Mouse (Mus musculus) urinary bladder, postnatal 4 days (tissue): ENCODE data around the gene Schip1.

ENCODE experiments used
- DNase-seq, 2 experiments: peaks; one replicate each; pipeline ENCODE4 v3.0.0; 2021 to 2022; ENCODE audit warnings: low spot score in 2 of 2

Gene Schip1

DNA sequence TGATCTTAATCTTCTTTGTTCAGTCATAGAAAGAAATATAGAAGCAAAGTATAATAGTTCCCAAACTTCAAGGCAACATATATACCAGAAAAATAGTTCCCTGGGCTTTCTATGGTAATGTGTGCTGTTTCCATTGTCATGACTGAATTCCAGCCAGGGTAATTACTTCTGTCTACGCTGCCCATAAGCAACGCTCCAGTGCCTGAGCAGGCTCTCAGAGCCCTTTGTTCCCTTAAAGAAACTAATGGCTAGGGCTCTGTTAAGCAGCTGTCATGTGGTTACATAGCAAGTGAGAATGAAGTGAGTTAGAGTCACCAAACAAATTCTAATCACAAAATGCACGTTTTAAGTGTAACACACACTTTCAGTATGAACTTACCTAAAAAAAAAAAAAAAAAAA lies 206.9 kb downstream of the Schip1 start:
- no peak for DNase-seq

DNA sequence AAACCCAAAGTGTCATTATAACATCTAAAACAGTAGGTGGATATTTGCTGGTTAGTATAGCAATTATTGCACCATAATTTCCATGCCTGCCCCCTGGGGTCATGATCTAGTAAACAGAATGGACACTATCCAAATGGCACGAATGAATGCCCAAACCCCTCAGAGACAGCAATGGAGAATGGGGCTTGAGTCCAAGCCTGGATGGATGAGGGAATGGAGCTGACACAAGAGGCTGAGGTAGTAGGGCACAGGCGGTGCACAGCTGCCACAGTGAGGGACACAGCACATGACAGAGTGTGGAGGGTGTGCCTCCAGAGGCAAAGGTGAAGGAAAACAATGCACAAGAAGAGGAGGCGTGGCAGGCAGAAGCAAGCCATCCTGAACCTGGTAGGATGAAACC lies 207.3 kb downstream of the Schip1 start:
- DNase-seq: no peak

DNA sequence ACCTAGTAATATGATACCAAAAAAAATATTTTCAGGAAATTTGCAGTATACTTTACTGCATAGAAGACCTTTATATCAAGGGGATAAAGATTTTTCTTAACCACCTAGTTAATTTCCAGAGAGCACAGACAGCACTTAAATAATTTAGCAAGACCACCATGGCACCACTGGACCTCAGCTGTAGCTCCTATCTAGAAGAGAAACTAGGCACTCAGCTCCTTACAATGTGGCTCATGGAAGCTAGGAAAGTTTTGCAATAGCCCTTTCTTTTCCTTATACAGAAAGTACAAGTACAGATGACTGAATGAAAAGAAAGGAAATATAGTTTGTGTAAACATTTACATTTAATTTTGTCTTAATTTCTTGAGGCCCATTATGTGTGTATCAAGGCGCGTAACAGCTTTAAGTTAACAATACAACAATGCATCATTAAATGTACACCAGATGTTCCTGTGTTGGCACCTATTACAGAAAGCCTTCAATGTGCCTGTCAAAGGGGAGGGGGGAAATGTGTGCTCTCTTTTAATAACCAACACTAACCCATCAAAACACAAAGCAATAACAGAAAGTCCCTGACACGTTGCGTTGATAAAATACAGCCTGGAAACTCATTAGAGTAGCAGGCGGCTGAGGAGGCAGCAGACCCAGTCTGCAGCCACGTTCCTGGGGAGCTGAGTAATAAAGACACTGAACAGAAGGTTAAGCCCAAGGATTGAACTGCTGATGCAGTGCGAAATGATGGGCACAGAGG lies 218.4 kb downstream of the Schip1 start:
- no peak for DNase-seq

DNA sequence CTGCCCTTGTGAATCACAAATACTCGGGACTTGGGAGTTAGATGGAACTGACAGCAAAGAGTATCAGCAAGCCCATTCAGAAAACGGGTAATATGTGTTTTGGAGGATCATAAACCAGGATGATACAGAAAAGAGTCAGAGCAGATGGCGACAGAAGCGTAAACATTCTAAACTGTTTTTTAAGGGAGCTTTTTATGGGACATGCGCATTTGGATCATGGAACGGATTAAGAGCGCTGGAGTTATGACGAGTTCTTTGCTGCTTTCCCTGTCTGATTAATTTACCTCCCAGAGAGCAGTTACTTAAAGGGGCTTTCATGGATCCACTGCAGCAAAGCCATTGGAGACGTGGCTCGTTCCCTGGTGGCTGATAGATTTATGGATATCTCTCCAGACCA lies 219.0 kb downstream of the Schip1 start:
- DNase-seq: no peak

DNA sequence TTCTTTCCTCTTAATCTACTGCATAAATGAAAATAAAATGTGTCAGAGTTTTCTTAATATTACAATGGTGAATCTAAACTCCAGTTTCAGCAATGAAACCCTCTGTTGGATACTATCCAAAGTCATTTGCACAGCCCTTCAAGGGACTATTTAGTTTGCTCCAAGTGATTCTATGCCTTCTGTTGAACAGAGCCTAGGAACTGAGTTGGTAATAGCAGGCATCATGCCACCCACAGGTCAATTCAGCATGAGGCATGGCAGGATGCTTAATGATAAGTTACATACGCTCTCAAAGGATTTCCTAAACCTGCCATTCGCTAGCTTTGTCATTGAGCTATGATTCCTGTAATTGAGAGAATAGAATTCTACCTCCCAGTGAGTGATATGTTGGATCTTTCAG lies 219.9 kb downstream of the Schip1 start:
- no peak for DNase-seq

DNA sequence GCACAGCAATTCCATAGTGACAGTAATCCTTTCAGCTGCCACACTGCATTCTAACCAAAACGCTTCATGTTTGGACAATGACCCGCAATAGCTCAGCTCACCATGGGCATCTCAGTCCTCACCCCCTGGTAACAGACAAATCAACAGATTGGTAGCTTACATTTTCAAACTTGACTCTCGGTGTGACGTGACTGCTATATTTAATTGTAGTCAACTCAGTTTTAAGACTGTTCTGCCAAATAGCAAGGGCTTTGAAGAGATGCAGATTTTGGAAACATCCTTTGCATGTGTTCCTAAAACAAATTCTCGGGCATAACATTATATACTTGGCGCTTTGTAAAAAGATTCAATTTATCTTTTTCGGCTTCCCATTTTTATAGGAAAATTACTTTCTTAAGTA lies 232.2 kb downstream of the Schip1 start:
- no peak for DNase-seq

DNA sequence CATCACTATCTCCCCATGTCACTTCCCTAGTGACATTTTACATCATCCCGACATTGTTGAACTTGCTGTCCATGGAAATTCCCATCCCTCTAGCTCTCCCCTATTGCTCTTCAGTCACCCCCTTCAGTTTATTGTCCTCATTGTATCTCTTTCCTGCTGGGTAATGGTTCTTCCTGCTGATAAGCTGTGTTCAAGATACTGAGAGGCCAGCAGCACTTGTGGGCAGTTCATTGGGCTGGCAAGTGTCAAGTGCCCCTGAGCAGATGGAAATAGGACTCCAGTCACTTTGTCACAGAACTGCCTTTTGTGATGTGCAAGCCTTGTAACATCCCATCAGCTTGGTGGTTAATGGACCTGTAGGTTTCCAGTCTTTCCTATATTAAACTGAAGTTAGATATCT lies 241.0 kb downstream of the Schip1 start:
- no peak for DNase-seq

DNA sequence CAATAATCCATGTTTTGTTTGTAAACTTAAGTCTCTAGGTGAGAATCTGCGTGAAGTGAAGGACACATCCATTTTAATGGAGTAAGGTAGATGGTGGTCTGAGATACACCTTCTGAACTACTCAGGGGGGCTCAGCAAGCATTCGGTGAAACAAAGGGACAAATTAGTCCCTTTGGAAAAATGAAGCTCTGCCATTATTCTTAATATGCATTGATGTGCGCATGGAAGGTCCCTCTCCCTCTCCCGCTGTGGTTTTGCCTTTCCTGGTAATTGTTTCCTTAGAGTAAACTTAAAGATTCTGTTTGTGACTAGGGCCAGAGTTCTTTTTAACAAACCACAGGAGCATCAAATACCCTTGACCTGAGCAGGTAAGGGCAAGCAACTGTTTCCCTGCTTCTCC lies 242.1 kb downstream of the Schip1 start:
- no peak for DNase-seq

DNA sequence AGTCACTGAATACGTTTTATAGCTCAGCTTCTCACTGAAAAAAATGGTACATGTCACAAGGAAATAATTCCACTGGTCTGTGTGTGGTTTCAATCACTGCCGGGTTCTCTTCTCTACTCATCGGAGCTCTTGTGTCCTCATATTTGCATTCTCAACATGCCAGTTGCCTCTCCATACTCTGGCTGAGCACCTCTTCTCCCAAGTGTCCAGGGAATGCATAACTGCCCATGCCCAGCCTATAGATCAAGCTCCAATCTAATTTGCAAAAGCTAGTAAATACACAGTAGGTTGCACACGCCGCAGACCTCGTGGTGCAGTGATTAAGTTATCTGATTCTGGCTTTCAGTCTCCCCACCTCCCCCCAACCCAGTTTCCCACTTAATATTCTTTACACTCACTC lies 261.0 kb downstream of the Schip1 start:
- no peak for DNase-seq

DNA sequence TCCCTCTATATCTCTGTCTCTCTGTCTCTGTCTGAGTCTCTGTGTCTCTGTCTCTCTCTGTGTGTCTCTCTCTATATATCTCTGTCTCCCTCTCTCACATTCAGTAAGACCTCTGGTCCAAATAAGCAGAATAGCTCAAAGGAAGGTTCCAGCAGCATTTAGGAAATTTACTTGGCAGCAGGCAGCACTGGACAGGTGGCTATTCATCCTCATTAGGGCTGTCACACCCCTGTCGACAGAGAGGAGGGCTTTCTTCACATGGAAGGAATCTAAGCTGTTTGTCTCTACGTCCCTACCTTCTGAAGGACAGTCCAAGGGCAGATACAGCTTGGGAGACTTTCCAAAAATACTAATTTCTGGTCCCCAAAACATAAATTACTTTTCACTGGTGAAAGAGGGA lies 267.9 kb downstream of the Schip1 start:
- DNase-seq: no peak

DNA sequence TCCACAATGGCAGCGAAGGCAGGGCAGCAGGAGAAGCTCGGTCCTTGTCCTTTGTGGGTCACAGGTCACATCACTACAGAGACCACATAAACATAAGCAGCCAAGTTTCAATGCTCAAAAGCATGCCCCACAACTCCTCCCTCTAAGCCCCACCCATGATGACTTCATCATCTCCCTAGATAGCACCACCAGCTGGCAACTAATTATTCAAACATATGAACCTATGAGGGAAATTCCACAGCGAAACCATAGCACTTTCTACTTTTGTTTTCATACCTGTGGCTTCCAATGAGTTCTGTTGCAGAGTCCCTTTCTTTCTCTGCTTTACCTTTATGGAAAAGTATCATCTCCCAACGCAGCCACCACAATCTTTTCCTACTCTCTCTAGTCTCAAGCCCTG lies 270.9 kb downstream of the Schip1 start:
- no peak for DNase-seq

DNA sequence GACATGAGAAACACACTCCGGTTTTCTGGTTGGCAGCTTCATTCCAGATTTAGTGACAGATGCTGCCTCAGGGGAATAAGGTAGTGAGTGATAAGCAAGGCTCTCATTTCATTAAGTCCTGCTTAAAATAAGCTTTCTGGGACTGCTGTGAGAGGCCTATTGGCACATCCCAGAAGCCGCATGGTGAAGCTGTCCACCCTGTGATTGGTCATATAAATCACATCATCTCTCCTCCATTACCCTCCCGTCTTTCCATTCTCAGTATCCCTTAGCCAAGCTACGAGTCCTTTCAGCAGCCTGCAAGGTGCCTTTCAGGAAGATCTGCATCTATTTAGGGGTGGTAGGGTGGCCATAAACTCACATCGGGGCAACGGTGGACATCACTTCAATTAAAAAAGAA lies 286.0 kb downstream of the Schip1 start:
- DNase-seq: no peak

DNA sequence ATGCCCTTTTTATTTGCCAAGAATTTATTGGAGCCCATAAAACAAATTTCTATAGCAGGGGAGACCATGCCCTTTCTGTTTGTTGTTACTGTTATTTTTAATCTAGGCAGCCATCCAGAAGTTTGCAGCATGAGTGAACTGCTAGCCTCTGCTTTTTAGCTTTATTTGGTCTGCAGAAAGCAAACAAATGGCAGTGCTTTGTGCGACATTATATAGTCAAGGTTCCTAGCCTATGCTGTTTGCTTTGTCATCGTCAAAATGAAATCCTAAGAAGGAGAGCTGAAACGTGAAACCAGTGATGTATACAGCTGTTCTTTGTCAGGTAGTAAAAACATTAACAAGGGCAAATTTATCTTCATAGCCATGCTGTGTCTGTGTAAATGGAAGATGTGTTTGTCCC lies 286.9 kb downstream of the Schip1 start:
- DNase-seq: no peak

DNA sequence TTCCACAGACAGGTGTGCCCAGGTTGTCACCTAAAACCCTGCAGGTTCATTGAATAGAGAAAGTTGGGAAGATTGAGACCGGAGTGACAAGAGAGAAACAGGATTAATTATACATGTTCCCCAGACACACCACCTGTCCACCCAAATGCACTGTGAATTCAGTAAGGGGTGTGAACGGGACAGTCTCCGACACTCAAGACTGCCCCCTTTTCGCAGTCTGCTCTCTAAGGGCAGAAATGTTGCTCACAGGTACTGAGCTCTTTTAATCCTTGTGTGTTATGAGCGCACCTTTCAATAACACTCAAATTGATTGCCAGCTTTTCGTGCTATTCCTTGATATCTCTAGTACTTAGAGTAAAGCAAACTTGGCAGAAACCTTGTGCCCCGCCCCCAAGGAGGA lies 288.4 kb downstream of the Schip1 start:
- no peak for DNase-seq

DNA sequence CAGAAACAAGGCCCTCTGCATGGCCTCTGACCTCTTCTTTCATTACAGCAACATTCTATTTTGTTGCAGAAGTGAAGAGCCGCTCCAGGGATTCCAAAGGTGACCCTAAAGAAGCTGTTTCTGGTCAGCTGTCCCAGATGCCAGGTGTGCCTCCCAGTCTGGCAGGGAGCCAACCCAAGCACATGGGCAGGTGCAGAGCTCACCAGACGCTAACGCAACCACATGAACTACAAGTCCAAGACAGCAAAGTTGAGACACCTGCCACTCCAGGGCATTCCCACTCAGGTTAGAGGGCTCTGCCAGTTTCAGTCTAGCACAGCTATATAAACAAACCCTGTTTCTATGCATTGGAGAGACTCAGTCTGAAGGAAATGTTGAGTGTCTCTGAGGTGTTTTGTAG lies 288.9 kb downstream of the Schip1 start:
- DNase-seq: no peak

DNA sequence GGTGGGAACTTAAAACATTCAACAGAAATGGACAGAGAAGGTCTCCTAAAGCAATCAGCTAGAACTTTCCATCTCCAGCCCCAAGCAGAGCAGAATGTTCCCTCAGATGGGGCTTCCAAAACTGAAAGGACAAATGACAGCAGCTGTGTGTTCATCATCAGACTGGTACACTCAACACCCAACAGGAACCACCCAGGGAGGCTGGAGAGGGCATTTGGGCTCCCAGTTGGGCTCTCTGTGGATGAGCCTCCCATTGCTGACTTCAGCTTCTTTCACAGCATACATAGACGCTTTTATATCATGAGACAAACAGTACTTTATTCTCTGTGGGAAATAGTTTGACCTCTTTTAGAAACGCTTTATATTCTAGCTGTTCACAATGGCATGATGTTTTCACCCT lies 291.9 kb downstream of the Schip1 start:
- DNase-seq: no peak

DNA sequence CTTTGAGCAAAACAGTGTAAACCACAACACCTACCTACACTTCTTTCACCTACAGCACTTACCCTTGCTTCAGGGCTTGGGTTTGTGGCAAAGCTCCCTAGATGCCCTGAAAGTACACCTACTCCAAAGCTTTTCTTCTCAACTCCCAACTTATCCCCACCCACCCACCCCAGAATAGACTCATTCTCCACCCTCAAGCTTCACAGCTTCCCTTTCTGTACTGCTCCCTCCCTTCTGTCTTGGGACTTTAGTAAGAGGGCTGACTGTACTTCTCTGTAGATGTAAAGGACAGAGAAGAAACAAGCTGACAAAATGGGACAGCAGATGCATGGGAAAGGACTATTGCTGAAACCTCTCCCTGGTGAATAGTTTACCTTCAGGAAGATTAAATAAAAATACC lies 303.4 kb downstream of the Schip1 start:
- no peak for DNase-seq

DNA sequence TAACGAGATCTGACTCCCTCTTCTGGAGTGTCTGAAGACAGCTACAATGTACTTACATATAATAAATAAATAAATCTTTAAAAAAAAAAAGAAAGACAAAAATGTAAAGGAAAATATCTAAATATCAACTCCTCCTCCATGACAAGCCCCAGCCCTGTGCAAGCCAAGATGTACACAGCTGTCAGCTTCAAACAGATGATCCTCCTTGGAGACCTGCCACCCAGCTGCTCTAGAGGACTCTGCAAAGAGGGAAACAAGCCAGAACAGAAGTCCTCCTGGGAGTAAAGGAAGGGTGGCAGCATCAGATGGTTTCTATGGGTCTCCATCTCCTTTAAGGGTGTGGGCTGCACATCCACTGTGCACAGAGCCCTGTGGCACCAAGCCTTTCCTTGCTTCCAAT lies 308.3 kb downstream of the Schip1 start:
- no peak for DNase-seq

DNA sequence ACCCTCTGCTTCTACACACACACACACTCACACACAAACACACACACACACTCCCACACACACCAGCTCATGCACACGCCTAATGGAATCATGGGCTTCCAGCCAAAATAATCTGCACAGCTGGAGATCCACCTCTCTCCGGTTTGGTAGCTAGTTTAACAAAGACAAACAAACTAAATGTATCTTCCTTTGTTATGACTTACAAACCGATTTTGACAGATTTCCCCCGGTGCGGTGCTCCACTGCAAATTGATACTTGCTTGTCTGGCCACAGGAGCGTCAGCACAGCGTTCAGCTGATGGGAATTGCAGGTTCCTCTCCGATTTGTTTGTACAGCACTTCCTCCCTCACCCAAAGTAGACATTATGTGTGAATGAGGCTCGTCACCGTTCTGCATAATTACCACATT lies 310.5 kb downstream of the Schip1 start:
- no peak for DNase-seq

DNA sequence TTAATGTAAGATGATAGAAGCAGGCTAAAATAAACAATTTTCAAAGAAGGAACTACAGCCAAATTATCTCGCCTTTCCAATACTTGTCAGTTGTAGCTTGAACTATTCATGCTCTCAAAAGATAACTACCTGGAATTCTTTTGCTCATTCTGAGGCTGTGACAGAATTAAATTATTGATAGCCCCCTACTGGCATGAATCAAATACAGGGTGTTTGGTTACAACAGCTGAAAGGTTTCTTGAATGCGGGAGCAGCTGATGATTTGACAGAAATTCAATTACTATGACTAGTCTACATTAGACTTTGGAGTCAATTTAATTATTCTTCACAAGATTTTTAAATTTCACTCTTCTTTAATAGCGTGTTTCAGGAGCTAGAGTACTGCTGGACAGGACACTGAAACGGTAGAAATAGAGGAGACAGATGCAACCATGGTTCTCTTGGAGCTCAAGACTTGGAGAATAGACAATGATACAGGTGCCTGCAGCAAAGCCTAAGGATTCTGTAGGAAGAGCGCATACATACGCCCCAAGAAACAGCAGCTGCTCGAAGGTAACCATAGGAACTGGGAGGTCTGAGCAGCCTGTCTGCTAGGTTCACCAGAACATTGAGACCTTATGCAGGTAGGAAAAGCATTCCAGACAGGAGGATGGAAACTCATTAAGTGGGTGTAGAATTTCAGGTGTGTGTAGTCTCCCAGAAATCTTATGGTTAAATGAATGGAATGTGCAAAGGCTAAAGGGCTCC lies 313.0 kb downstream of the Schip1 start:
- DNase-seq: no peak

DNA sequence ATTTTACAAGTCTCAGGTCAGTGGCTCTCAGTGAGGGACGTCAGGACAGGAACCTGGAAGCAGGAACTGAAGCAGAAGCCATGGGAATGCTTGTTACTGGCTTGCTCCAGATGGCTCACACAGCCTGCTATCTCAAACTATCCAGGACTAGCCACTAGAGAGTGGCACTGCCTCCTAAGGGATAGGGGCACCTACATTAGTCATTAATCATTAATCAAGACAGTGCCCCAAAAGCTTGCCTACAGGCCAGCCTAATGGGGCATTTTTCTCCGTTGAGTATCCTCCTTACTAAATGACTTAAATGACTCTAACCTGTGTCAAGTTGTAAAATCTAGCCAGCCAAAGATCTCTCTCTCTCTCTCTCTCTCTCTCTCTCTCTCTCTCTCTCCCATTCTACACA lies 314.2 kb downstream of the Schip1 start:
- DNase-seq: no peak

DNA sequence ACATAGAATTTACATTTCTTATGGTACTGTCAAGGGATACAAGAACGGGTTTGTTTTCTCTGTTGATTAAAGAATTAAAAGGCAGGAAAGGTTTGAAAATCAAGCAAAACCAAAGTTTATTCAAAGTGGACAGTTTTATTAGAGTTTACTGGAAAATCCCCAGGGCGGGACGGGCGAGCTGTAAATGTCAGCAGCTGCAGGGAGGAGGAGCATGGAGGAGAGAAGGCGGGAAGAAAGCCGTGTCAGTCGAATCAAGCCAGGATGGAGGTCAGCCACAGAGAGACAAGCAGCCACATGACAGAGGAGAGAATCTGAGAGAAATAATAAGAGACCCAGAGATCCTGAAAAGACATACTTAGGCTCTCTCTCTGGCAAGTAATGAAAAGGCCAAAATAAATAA lies 314.6 kb downstream of the Schip1 start:
- no peak for DNase-seq

DNA sequence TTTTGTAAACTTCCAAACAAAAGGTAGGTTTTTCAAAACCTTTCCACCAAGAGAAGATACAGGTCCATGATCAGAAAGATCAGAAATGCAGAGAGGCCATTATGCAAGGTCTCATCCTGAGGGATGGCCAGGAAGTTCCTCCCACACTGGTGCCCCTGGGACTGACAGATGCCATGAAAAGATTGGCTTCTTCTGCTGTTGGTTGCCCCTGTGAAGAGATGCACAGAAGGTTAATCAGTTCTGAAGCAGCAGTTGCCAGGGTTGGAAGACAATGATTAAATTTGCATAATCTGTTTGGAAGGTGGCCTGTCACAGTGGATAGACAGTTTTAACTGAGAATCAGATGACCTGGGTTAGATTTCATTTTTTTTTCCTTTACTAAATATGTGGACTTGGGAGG lies 319.1 kb downstream of the Schip1 start:
- no peak for DNase-seq

DNA sequence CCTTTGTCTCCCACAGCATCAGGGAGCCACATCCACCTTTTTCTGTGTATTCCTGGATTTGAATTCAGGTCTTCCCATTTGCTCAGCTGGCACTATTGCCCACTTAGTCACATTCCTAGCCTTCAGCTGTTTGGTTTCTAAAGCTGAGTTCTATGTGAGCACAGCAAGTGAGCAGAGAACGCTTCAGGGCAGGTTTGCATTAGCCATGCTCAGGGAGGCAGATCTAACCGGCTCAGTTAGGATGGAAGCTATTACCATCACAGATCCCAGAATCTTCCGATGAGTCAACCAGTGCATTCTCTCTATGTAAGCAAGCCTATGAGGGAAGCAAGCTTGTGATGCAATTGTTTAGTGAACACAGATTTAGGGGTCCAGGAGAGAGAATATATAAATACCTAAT lies 320.9 kb downstream of the Schip1 start:
- no peak for DNase-seq
